Mouse (Mus musculus) kidney, adult 2 months (tissue): ENCODE results near the gene Cyp4f13.

ENCODE experiments used
- CTCF ChIP-seq: fragments of 200-500 bp; conservative IDR thresholded peaks from 2 replicates; pipeline ENCODE4 v1.5.1; 2011; ENCODE audit warnings: low read depth, mild to moderate bottlenecking, control low read depth, low read length, moderate library complexity, mixed read lengths; ENCODE audit not compliant: insufficient read depth, insufficient read length
- POLR2A ChIP-seq: fragments of 200-500 bp; IDR thresholded peaks from one replicate; pipeline ENCODE4 v1.6.1; 2011; ENCODE audit warnings: low read depth, low read length, control low read depth

DNA sequence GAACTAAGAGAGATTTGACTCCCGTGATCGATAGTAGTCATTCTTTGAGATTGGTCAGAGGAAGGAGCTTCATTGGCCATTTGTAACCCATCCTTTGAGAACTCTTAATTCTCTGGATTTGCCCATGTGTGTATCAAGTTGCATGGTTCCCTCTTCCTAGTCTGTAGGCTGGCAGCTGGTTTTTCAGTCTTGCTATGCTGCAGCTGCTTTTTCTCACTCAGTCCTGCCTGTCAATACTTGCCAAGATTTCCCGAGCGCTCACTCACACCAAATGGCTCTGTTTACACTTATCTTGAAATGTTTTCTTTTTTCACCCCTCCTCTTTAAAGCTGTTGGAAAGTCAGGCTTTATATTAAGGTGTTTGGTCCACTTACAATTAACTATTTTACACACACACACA is 34.2 kb upstream of the Cyp4f13 start:
- TF ChIP-seq CTCF (no peak), POLR2A (no peak)
